Mouse (Mus musculus): ENCODE measurements at regions not wholly inside any gene's neighbourhood (a gene's known extent, or its start where the extent isn't known, plus 50 kb on each side); places are given as distances from the start of the nearest gene placed in this dataset.

DNA sequence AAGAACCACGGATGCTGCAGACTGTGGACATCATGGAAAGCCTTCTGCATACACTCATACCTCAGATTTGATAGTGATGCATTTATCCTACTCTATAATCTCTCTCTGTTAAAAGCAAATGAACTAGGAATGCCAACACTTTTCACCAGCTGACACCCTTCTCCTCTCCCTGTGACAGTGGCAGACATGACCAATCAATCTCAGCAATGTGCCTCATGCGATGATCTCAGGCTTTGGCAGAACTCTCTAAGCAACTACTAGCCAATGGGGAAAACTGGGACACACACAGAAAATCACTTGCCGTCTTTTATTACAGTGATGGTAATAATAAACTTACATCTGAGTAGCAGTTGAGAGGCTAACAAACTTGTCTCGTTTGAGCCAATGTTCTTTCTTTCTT, 148.4 kb upstream of the Spred2 start:
- TF ChIP-seq EP300 (IDR thresholded peaks at IDR 0.05) (no peak), CTCF (IDR thresholded peaks at IDR 0.05) (no peak)
- no peaks in the 10 kb centered on the region for H3K36me3 ChIP-seq (ENCODE audit: insufficient read depth, low read length)
- WGBS: 75% methylated on average over 4 of the region's 4 CpGs
- no peak overlapping the region for H3K9ac ChIP-seq (replicated peaks; ENCODE audit: low read depth)
- H3K27ac ChIP-seq (ENCODE audit: low read length): no peak overlapping the region
- DNase-seq (ENCODE audit: low spot score) (peak; percentile 47), ATAC-seq (peak; percentile 17; the same call in 1 of the 2 replicates)
- peaks cover 10% of the 10 kb centered on the region; the same call in 1 of the 2 replicates for H3K4me1 ChIP-seq (ENCODE audit: insufficient read depth, low read depth, low read length)
- no peak overlapping the region for H3K4me2 ChIP-seq (replicated peaks; ENCODE audit: low read depth, low read length)
- no peaks in the 10 kb centered on the region for H3K27me3 ChIP-seq (replicated peaks; ENCODE audit: insufficient read depth, low read length)
- no peaks in the 10 kb centered on the region for H3K9me3 ChIP-seq (ENCODE audit: low read length)
- no peak overlapping the region for H3K4me3 ChIP-seq (ENCODE audit: low read depth, low read length)

DNA sequence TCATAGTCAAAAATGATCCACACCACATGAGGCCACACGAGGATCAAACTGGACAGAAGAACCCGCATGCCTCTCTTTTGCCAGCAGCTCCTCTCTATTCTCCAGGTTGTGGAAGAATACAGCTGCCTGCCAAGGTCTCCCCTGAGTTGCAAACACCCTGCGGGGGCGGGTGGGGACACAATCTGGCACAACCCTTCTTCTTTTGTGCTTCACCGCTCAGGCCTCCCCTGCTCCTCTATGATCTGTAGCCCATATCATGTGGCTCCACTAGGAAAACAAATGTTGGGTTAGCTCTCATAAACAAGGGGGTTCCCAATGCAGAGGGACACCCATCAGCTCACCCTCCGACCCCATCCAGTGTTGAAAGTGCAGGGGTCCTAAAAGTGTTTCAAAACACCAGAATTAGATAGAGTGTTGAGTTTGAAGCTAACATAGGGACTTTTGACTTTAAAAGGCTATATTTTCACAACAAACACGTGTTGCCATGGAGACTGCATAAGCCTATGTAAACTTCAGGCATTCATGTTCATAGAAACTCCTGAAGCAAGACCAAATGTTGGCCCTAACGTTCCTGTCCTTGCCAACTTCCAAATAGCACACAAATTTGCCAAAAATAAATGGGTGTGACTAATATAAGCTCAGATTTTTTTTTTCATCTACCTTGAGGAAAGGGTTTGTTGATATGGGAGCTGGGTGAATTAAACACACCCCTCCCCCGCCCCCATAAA, 147.5 kb upstream of the Spred2 start:
- Histone ChIP-seq H3K9ac (replicated peaks; ENCODE audit: low read depth) (no peak overlapping the region), H3K4me1 (ENCODE audit: insufficient read depth, low read depth, low read length) (peaks cover 10% of the 10 kb centered on the region; the same call in 1 of the 2 replicates), H3K36me3 (ENCODE audit: insufficient read depth, low read length) (no peaks in the 10 kb centered on the region), H3K27me3 (replicated peaks; ENCODE audit: insufficient read depth, low read length) (no peaks in the 10 kb centered on the region), H3K9me3 (ENCODE audit: low read length) (no peaks in the 10 kb centered on the region), H3K4me2 (replicated peaks; ENCODE audit: low read depth, low read length) (no peak overlapping the region), H3K27ac (ENCODE audit: low read length) (peak overlapping the region; percentile 32; the same call in 1 of the 2 replicates), H3K4me3 (ENCODE audit: low read depth, low read length) (no peak overlapping the region)
- TF ChIP-seq CTCF (IDR thresholded peaks at IDR 0.05) (no peak), EP300 (IDR thresholded peaks at IDR 0.05) (peak; percentile 64)
- 60% methylated on average over 9 of the region's 9 CpGs for WGBS
- DNase-seq (ENCODE audit: low spot score): peak; percentile 90
- peak; percentile 83 for ATAC-seq

DNA sequence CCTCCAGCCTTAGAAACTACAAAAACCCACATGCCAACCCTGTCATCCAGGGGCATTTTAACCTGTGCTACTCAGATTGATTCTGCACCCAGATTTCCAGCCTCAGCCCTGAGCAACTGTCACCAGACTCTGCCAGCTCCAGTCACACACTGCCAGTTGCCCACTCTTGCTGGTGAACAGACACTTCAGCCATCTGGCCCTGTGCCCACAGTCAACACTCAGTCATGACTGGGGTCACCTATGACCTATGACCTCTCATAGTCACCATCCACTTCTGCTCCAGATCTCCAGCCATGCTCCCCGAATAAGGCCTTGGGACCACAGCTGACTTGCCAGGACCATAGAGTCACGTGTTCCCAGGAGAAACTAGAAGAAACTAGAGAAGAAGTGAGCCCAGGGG, 146.0 kb upstream of the Spred2 start:
- WGBS: 81% methylated on average over 2 of the region's 2 CpGs

DNA sequence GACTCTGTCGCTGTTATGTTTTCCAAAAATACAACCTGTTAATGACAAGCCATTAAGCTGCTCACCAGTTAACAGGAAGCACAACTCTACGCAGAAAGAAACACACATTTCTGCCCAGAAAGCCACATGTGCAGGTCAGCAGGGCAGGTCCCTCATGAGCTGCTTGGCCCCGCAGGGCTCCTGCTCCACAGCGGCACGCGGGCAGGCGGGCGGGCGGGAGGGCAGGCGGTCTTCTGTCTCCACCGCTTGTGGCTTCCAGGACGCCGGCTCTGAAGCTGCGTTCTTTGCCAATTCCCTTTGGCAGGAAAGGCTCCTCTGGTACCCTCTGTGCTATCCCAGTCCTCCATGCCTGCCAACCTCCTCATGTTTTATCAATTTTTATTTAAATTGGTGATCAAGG, 139.1 kb upstream of the Spred2 start:
- H3K4me1 ChIP-seq (ENCODE audit: insufficient read depth, low read depth, low read length): no peaks in the 10 kb centered on the region
- ATAC-seq: no peak
- no peak overlapping the region for H3K27ac ChIP-seq (ENCODE audit: low read length)
- H3K27me3 ChIP-seq (replicated peaks; ENCODE audit: insufficient read depth, low read length): no peaks in the 10 kb centered on the region
- H3K36me3 ChIP-seq (ENCODE audit: insufficient read depth, low read length): no peaks in the 10 kb centered on the region
- WGBS: 61% methylated on average over 14 of the region's 14 CpGs
- DNase-seq (ENCODE audit: low spot score): no peak
- H3K4me2 ChIP-seq (replicated peaks; ENCODE audit: low read depth, low read length): no peak overlapping the region
- H3K4me3 ChIP-seq (ENCODE audit: low read depth, low read length): no peak overlapping the region
- H3K9ac ChIP-seq (replicated peaks; ENCODE audit: low read depth): no peak overlapping the region
- TF ChIP-seq CTCF (IDR thresholded peaks at IDR 0.05) (no peak), EP300 (IDR thresholded peaks at IDR 0.05) (no peak)
- H3K9me3 ChIP-seq (ENCODE audit: low read length): no peaks in the 10 kb centered on the region

More for the DNA sequence above, 146.0 kb upstream of the Spred2 start:
- Histone ChIP-seq H3K4me2 (replicated peaks; ENCODE audit: low read depth, low read length) (no peak overlapping the region), H3K9ac (replicated peaks; ENCODE audit: low read depth) (no peak overlapping the region), H3K9me3 (ENCODE audit: low read length) (no peaks in the 10 kb centered on the region), H3K4me1 (ENCODE audit: insufficient read depth, low read depth, low read length) (peaks cover 10% of the 10 kb centered on the region; the same call in 1 of the 2 replicates), H3K27ac (ENCODE audit: low read length) (no peak overlapping the region), H3K27me3 (replicated peaks; ENCODE audit: insufficient read depth, low read length) (no peaks in the 10 kb centered on the region), H3K4me3 (ENCODE audit: low read depth, low read length) (no peak overlapping the region), H3K36me3 (ENCODE audit: insufficient read depth, low read length) (no peaks in the 10 kb centered on the region)
- DNase-seq (ENCODE audit: low spot score) (no peak), ATAC-seq (no peak)
- TF ChIP-seq CTCF (IDR thresholded peaks at IDR 0.05) (no peak), EP300 (IDR thresholded peaks at IDR 0.05) (no peak)

DNA sequence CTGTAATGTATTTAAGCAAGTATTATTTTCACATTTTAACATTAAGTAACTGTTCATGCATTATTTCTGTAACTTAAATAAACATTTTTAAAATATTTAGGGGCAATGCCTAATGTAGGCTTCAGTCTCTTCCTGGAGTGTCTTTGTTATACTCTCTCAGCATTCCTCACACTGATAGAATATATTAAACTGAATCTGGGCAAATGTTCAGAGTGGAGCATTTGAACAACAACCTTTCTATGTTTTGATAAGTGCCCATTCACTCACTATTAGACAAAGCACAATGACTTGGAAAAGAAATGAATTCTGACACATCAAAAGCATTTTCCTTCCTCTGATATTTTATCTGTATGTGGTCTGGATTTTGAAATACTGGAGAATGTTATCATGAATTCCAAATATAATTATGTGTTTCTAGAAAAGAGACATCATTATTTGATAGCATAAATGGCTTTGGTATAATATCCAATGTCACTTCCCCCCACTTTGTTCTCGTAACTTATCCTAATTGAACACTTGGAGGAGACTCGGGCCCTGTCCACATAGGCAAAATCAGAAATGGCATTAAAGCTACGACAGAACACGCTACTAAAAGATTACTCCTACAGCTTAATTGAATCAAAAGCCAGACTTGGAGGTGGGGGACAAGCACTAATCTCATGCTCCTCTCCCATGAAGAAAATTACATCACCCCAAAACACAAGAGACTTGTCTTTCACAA, 127.1 kb upstream of the Spred2 start:
- no peak overlapping the region for H3K4me2 ChIP-seq (replicated peaks; ENCODE audit: low read depth, low read length)
- H3K9ac ChIP-seq (replicated peaks; ENCODE audit: low read depth): no peak overlapping the region
- H3K36me3 ChIP-seq (ENCODE audit: insufficient read depth, low read length): no peaks in the 10 kb centered on the region
- peak; percentile 54 for DNase-seq (ENCODE audit: low spot score)
- H3K4me3 ChIP-seq (ENCODE audit: low read depth, low read length): no peak overlapping the region
- WGBS: 49% methylated on average over 4 of the region's 4 CpGs
- H3K27ac ChIP-seq (ENCODE audit: low read length): no peak overlapping the region
- no peaks in the 10 kb centered on the region for H3K27me3 ChIP-seq (replicated peaks; ENCODE audit: insufficient read depth, low read length)
- H3K9me3 ChIP-seq (ENCODE audit: low read length): no peaks in the 10 kb centered on the region
- H3K4me1 ChIP-seq (ENCODE audit: insufficient read depth, low read depth, low read length): no peaks in the 10 kb centered on the region
- TF ChIP-seq EP300 (IDR thresholded peaks at IDR 0.05): peak; percentile 64
- no peak for TF ChIP-seq CTCF (IDR thresholded peaks at IDR 0.05)
- peak; percentile 44; the same call in 1 of the 2 replicates for ATAC-seq

DNA sequence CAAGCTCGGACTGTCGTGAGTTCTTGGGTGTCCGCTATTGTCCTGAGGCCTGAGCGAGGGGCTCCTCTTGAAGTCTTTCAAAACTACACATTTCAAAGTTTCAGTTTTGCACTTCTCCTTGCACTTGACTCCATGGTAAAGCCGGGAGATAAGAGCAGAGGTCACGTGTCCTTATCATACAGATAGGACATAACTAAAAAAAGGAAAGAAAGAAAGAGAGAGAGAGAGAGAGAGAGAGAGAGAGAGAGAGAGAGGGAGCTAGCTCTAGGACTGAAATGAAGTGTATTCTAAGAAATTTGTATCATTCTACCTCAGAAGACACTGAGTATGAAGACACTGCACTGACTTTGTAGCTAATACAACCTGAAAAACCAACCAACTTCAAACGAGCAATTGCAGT, 114.8 kb upstream of the Spred2 start:
- no peaks in the 10 kb centered on the region for H3K36me3 ChIP-seq (ENCODE audit: insufficient read depth, low read length)
- H3K9me3 ChIP-seq (ENCODE audit: low read length): no peaks in the 10 kb centered on the region
- no peak overlapping the region for H3K27ac ChIP-seq (ENCODE audit: low read length)
- H3K9ac ChIP-seq (replicated peaks; ENCODE audit: low read depth): no peak overlapping the region
- no peak overlapping the region for H3K4me3 ChIP-seq (ENCODE audit: low read depth, low read length)
- H3K4me1 ChIP-seq (ENCODE audit: insufficient read depth, low read depth, low read length): no peaks in the 10 kb centered on the region
- H3K27me3 ChIP-seq (replicated peaks; ENCODE audit: insufficient read depth, low read length): no peaks in the 10 kb centered on the region
- no peak for DNase-seq (ENCODE audit: low spot score)
- TF ChIP-seq EP300 (IDR thresholded peaks at IDR 0.05) (no peak), CTCF (IDR thresholded peaks at IDR 0.05) (no peak)
- no peak overlapping the region for H3K4me2 ChIP-seq (replicated peaks; ENCODE audit: low read depth, low read length)
- ATAC-seq: no peak
- 64% methylated on average over 7 of the region's 7 CpGs for WGBS
